Mouse (Mus musculus) urinary bladder, adult 2 months (tissue): ENCODE measurements around the gene Arrdc5. TPM values are rescaled to one million over a fixed set of nuclear protein-coding genes. Genes with fewer than 3 reads are reported as not detected.
"Not testable (repeated sequence)": the region's sequence is repeated elsewhere in the genome, so short reads cannot be mapped to it uniquely, and the experiment has no call there.

Experiments used
- DNase-seq: peaks from one replicate; pipeline ENCODE4 v3.0.0; 2022; ENCODE audit warnings: low spot score
- polyA plus RNA-seq: library from polyadenylated mRNA; depleted of rRNA; stranded (reverse); fragments of >200 nt; gene quantifications from 2 replicates; pipeline ENCODE4 v1.2.3, GENCODE M21; 2012

The Arrdc5 gene
- polyA plus RNA-seq, 1 experiment = not detected

GRCm38 (mm10) chr17:56278340-56278739, 21.7 kb downstream of the Arrdc5 start:
- no peak for DNase-seq

- no peak for DNase-seq
These were observed 22.6 kb downstream of the Arrdc5 start for GRCm38 (mm10) chr17:56277567-56277893.

- DNase-seq = no peak
These were observed 23.2 kb downstream of the Arrdc5 start, which contains the start of gene Ticam1 for GRCm38 (mm10) chr17:56276643-56277566. Gene Ticam1 (minus strand): TSS chr17:56276786.

GRCm38 (mm10) chr17:56275842-56276480, 24.1 kb downstream of the Arrdc5 start:
- DNase-seq = no peak

- DNase-seq = no peak
These were observed 26.1 kb downstream of the Arrdc5 start for GRCm38 (mm10) chr17:56273986-56274385.

GRCm38 (mm10) chr17:56273482-56273881, 26.6 kb downstream of the Arrdc5 start:
- no peak for DNase-seq

- DNase-seq = no peak
These were observed 27.4 kb downstream of the Arrdc5 start for GRCm38 (mm10) chr17:56272644-56273043.

- no peak for DNase-seq
These were observed 28.4 kb downstream of the Arrdc5 start for GRCm38 (mm10) chr17:56271609-56272253.

- DNase-seq = no peak
These were observed 30.3 kb downstream of the Arrdc5 start for GRCm38 (mm10) chr17:56269741-56270140.

- DNase-seq = no peak
These were observed 30.9 kb downstream of the Arrdc5 start for GRCm38 (mm10) chr17:56269153-56269630.

- DNase-seq = no peak
These were observed 33.8 kb downstream of the Arrdc5 start for GRCm38 (mm10) chr17:56266271-56266670.

- DNase-seq = no peak
These were observed 34.2 kb downstream of the Arrdc5 start for GRCm38 (mm10) chr17:56265869-56266268.

GRCm38 (mm10) chr17:56265011-56265410, 35.1 kb downstream of the Arrdc5 start:
- no peak for DNase-seq

GRCm38 (mm10) chr17:56264020-56264419, 36.1 kb downstream of the Arrdc5 start:
- no peak for DNase-seq

GRCm38 (mm10) chr17:56262645-56263094, 37.4 kb downstream of the Arrdc5 start:
- DNase-seq = no peak

- DNase-seq = no peak
These were observed 38.9 kb downstream of the Arrdc5 start for GRCm38 (mm10) chr17:56261166-56261565.

- no peak for DNase-seq
These were observed 40.6 kb downstream of the Arrdc5 start for GRCm38 (mm10) chr17:56259301-56260037.

GRCm38 (mm10) chr17:56258812-56259211, 41.3 kb downstream of the Arrdc5 start:
- DNase-seq = not testable (repeated sequence)

GRCm38 (mm10) chr17:56258269-56258668, 41.8 kb downstream of the Arrdc5 start:
- DNase-seq = not testable (repeated sequence)

GRCm38 (mm10) chr17:56257181-56257894, 42.7 kb downstream of the Arrdc5 start:
- no peak for DNase-seq
